Mouse (Mus musculus) urinary bladder, postnatal 25 days (tissue): Measurements from ENCODE around the gene Galp.
"Not testable (repeated sequence)": the region's sequence is repeated elsewhere in the genome, so short reads cannot be mapped to it uniquely, and the experiment has no call there.

Source experiments
- DNase-seq: peaks from one replicate; pipeline ENCODE4 v3.0.0; 2022; ENCODE audit warnings: low spot score

The Galp gene

GRCm38 (mm10) chr7:6179013-6179412 lies 17.9 kb upstream of the Galp start:
- DNase-seq: no peak

- no peak for DNase-seq
These were observed 14.0 kb upstream of the Galp start for GRCm38 (mm10) chr7:6182882-6183281.

- no peak for DNase-seq
These were observed 13.1 kb upstream of the Galp start for GRCm38 (mm10) chr7:6183802-6184201.

- no peak for DNase-seq
These were observed 12.4 kb upstream of the Galp start for GRCm38 (mm10) chr7:6184521-6184920.

GRCm38 (mm10) chr7:6185391-6185790 lies 11.5 kb upstream of the Galp start:
- DNase-seq: no peak

- DNase-seq: no peak
These were observed 10.7 kb upstream of the Galp start for GRCm38 (mm10) chr7:6186176-6186575.

- DNase-seq: no peak
These were observed 10.1 kb upstream of the Galp start for GRCm38 (mm10) chr7:6186756-6187155.

- no peak for DNase-seq
These were observed 7.3 kb upstream of the Galp start for GRCm38 (mm10) chr7:6189542-6189941.

GRCm38 (mm10) chr7:6191376-6191775 lies 5.5 kb upstream of the Galp start:
- DNase-seq: peak; percentile 85

GRCm38 (mm10) chr7:6194129-6194528 lies 2.8 kb upstream of the Galp start:
- DNase-seq: peak; percentile 65

- no peak for DNase-seq
These were observed 1.1 kb upstream of the Galp start for GRCm38 (mm10) chr7:6195777-6196176.

GRCm38 (mm10) chr7:6204200-6204599 lies 7.3 kb downstream of the Galp start:
- no peak for DNase-seq

- no peak for DNase-seq
These were observed 16.3 kb downstream of the Galp start for GRCm38 (mm10) chr7:6213144-6213543.

GRCm38 (mm10) chr7:6214691-6215090 lies 17.8 kb downstream of the Galp start:
- DNase-seq: not testable (repeated sequence)

- no peak for DNase-seq
These were observed 23.3 kb downstream of the Galp start for GRCm38 (mm10) chr7:6220147-6220546.

GRCm38 (mm10) chr7:6221978-6222377 lies 25.1 kb downstream of the Galp start, which contains the start of gene Zscan5b:
Gene Zscan5b (plus strand): TSS chr7:6222278.
- no peak for DNase-seq

GRCm38 (mm10) chr7:6228491-6228890 lies 31.6 kb downstream of the Galp start:
- DNase-seq: not testable (repeated sequence)

- DNase-seq: no peak
These were observed 42.9 kb downstream of the Galp start for GRCm38 (mm10) chr7:6239787-6240186.

GRCm38 (mm10) chr7:6240841-6241425 lies 44.0 kb downstream of the Galp start:
- DNase-seq: peak; percentile 32

- no peak for DNase-seq
These were observed 47.7 kb downstream of the Galp start for GRCm38 (mm10) chr7:6244361-6245292.

GRCm38 (mm10) chr7:6252410-6252809 lies 55.5 kb downstream of the Galp start, which contains the start of gene Epp13:
Gene Epp13 (plus strand): TSS chr7:6252710.
- DNase-seq: no peak

- no peak for DNase-seq
These were observed 57.6 kb downstream of the Galp start for GRCm38 (mm10) chr7:6254451-6254850.

- DNase-seq: no peak
These were observed 60.5 kb downstream of the Galp start for GRCm38 (mm10) chr7:6257386-6257785.
